Mouse (Mus musculus): ENCODE measurements at regions not wholly inside any gene's neighbourhood (a gene's known extent, or its start where the extent isn't known, plus 50 kb on each side); places are given as distances from the start of the nearest gene placed in this dataset.

DNA sequence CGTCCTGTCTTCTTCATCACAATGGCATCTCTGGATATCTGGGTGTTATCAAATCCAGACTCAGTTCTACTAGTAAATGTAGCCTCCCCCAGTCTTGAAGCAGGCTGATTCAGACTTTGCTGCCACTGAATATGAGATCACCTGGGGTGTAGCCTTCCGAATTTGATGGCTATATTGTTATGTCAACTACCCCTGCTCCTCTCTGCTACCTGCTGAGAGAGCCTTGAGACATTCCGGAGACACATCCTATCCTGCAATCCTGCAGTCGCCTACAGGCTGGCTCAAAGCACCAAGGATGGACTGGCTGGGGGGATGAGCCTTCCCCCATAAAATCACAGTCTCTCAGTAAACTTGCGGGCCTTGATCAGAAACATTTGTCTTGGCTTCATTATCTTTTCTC is 655.4 kb upstream of the Nrsn1 start:
- ATAC-seq (ENCODE audit: insufficient read depth, low FRiP score, low TSS enrichment): no peak
- no peak for DNase-seq (ENCODE audit: low spot score)
- Histone ChIP-seq H3K4me1 (ENCODE audit: control insufficient read depth, insufficient read depth, low read length) (no peaks in the 10 kb centered on the region), H3K4me3 (ENCODE audit: low read depth, low read length) (no peak overlapping the region), H3K9me3 (ENCODE audit: control insufficient read depth, low read length) (no peaks in the 10 kb centered on the region), H3K27me3 (ENCODE audit: control insufficient read depth, insufficient read depth, low read length) (no peaks in the 10 kb centered on the region), H3K36me3 (ENCODE audit: control insufficient read depth, insufficient read depth, low read length) (no peaks in the 10 kb centered on the region), H3K9ac (ENCODE audit: low read length) (no peak overlapping the region), H3K4me2 (ENCODE audit: low read depth) (no peak overlapping the region), H3K27ac (ENCODE audit: low read depth, low read length) (no peak overlapping the region)
- 76% methylated on average over 5 of the region's 5 CpGs for WGBS

- no peak overlapping the region for H3K27ac ChIP-seq (ENCODE audit: low read depth, low read length)
- no peak overlapping the region for H3K9ac ChIP-seq (ENCODE audit: low read length)
- H3K36me3 ChIP-seq (ENCODE audit: control insufficient read depth, insufficient read depth, low read length): no peaks in the 10 kb centered on the region
- no peak overlapping the region for H3K4me2 ChIP-seq (ENCODE audit: low read depth)
- DNase-seq (ENCODE audit: low spot score) (no peak), ATAC-seq (ENCODE audit: insufficient read depth, low FRiP score, low TSS enrichment) (no peak)
- H3K4me3 ChIP-seq (ENCODE audit: low read depth, low read length): no peak overlapping the region
- 91% methylated on average over 5 of the region's 5 CpGs for WGBS
- H3K9me3 ChIP-seq (ENCODE audit: control insufficient read depth, low read length): no peaks in the 10 kb centered on the region
- H3K4me1 ChIP-seq (ENCODE audit: control insufficient read depth, insufficient read depth, low read length): no peaks in the 10 kb centered on the region
- H3K27me3 ChIP-seq (ENCODE audit: control insufficient read depth, insufficient read depth, low read length): no peaks in the 10 kb centered on the region
Measured at GRCm38 (mm10) chr13:25899871-25900270, 629.6 kb upstream of the Nrsn1 start.

- no peak overlapping the region for H3K4me2 ChIP-seq (ENCODE audit: low read depth)
- no peaks in the 10 kb centered on the region for H3K9me3 ChIP-seq (ENCODE audit: control insufficient read depth, low read length)
- H3K9ac ChIP-seq (ENCODE audit: low read length): no peak overlapping the region
- WGBS: 9% methylated on average over 2 of the region's 2 CpGs
- H3K27ac ChIP-seq (ENCODE audit: low read depth, low read length): no peak overlapping the region
- no peak overlapping the region for H3K4me3 ChIP-seq (ENCODE audit: low read depth, low read length)
- no peak for ATAC-seq (ENCODE audit: insufficient read depth, low FRiP score, low TSS enrichment)
- no peak for DNase-seq (ENCODE audit: low spot score)
- H3K27me3 ChIP-seq (ENCODE audit: control insufficient read depth, insufficient read depth, low read length): no peaks in the 10 kb centered on the region
- H3K4me1 ChIP-seq (ENCODE audit: control insufficient read depth, insufficient read depth, low read length): no peaks in the 10 kb centered on the region
- H3K36me3 ChIP-seq (ENCODE audit: control insufficient read depth, insufficient read depth, low read length): no peaks in the 10 kb centered on the region
Measured at GRCm38 (mm10) chr13:25893150-25893549, 622.8 kb upstream of the Nrsn1 start.

- ATAC-seq (ENCODE audit: insufficient read depth, low FRiP score, low TSS enrichment): no peak
Measured at GRCm38 (mm10) chr13:25882818-25883217, 612.5 kb upstream of the Nrsn1 start.

GRCm38 (mm10) chr13:25868923-25869322 is 598.6 kb upstream of the Nrsn1 start:
- 56% methylated on average over 1 of the region's 1 CpGs for WGBS
- H3K36me3 ChIP-seq (ENCODE audit: control insufficient read depth, insufficient read depth, low read length): no peaks in the 10 kb centered on the region
- H3K27me3 ChIP-seq (ENCODE audit: control insufficient read depth, insufficient read depth, low read length): no peaks in the 10 kb centered on the region
- no peak overlapping the region for H3K27ac ChIP-seq (ENCODE audit: low read depth, low read length)
- no peak for ATAC-seq (ENCODE audit: insufficient read depth, low FRiP score, low TSS enrichment)
- no peaks in the 10 kb centered on the region for H3K9me3 ChIP-seq (ENCODE audit: control insufficient read depth, low read length)
- no peaks in the 10 kb centered on the region for H3K4me1 ChIP-seq (ENCODE audit: control insufficient read depth, insufficient read depth, low read length)
- no peak for DNase-seq (ENCODE audit: low spot score)
- no peak overlapping the region for H3K9ac ChIP-seq (ENCODE audit: low read length)
- no peak overlapping the region for H3K4me3 ChIP-seq (ENCODE audit: low read depth, low read length)
- no peak overlapping the region for H3K4me2 ChIP-seq (ENCODE audit: low read depth)

More at GRCm38 (mm10) chr13:25882818-25883217, 612.5 kb upstream of the Nrsn1 start:
- Histone ChIP-seq H3K36me3 (ENCODE audit: control insufficient read depth, insufficient read depth, low read length) (no peaks in the 10 kb centered on the region), H3K9me3 (ENCODE audit: control insufficient read depth, low read length) (no peaks in the 10 kb centered on the region), H3K27me3 (ENCODE audit: control insufficient read depth, insufficient read depth, low read length) (no peaks in the 10 kb centered on the region), H3K27ac (ENCODE audit: low read depth, low read length) (no peak overlapping the region), H3K4me1 (ENCODE audit: control insufficient read depth, insufficient read depth, low read length) (no peaks in the 10 kb centered on the region), H3K4me3 (ENCODE audit: low read depth, low read length) (no peak overlapping the region), H3K9ac (ENCODE audit: low read length) (no peak overlapping the region), H3K4me2 (ENCODE audit: low read depth) (no peak overlapping the region)
- DNase-seq (ENCODE audit: low spot score): no peak
- WGBS: 86% methylated on average over 4 of the region's 4 CpGs

GRCm38 (mm10) chr13:25858207-25858606 is 587.9 kb upstream of the Nrsn1 start:
- no peaks in the 10 kb centered on the region for H3K27me3 ChIP-seq (ENCODE audit: control insufficient read depth, insufficient read depth, low read length)
- no peak overlapping the region for H3K27ac ChIP-seq (ENCODE audit: low read depth, low read length)
- no peak for DNase-seq (ENCODE audit: low spot score)

GRCm38 (mm10) chr13:25857569-25857968 is 587.3 kb upstream of the Nrsn1 start:
- Histone ChIP-seq H3K4me2 (ENCODE audit: low read depth) (no peak overlapping the region), H3K4me1 (ENCODE audit: control insufficient read depth, insufficient read depth, low read length) (no peaks in the 10 kb centered on the region), H3K27me3 (ENCODE audit: control insufficient read depth, insufficient read depth, low read length) (no peaks in the 10 kb centered on the region), H3K27ac (ENCODE audit: low read depth, low read length) (no peak overlapping the region), H3K4me3 (ENCODE audit: low read depth, low read length) (no peak overlapping the region), H3K9ac (ENCODE audit: low read length) (no peak overlapping the region), H3K9me3 (ENCODE audit: control insufficient read depth, low read length) (no peaks in the 10 kb centered on the region), H3K36me3 (ENCODE audit: control insufficient read depth, insufficient read depth, low read length) (no peaks in the 10 kb centered on the region)
- WGBS: 79% methylated on average over 3 of the region's 3 CpGs
- no peak for ATAC-seq (ENCODE audit: insufficient read depth, low FRiP score, low TSS enrichment)
- no peak for DNase-seq (ENCODE audit: low spot score)

More at GRCm38 (mm10) chr13:25858207-25858606, 587.9 kb upstream of the Nrsn1 start:
- Histone ChIP-seq H3K9me3 (ENCODE audit: control insufficient read depth, low read length) (no peaks in the 10 kb centered on the region), H3K36me3 (ENCODE audit: control insufficient read depth, insufficient read depth, low read length) (no peaks in the 10 kb centered on the region), H3K9ac (ENCODE audit: low read length) (no peak overlapping the region), H3K4me3 (ENCODE audit: low read depth, low read length) (no peak overlapping the region), H3K4me2 (ENCODE audit: low read depth) (no peak overlapping the region), H3K4me1 (ENCODE audit: control insufficient read depth, insufficient read depth, low read length) (no peaks in the 10 kb centered on the region)
- ATAC-seq (ENCODE audit: insufficient read depth, low FRiP score, low TSS enrichment): no peak

GRCm38 (mm10) chr13:25857096-25857495 is 586.8 kb upstream of the Nrsn1 start:
- no peaks in the 10 kb centered on the region for H3K9me3 ChIP-seq (ENCODE audit: control insufficient read depth, low read length)
- no peak overlapping the region for H3K4me2 ChIP-seq (ENCODE audit: low read depth)
- no peaks in the 10 kb centered on the region for H3K27me3 ChIP-seq (ENCODE audit: control insufficient read depth, insufficient read depth, low read length)
- DNase-seq (ENCODE audit: low spot score): no peak
- H3K36me3 ChIP-seq (ENCODE audit: control insufficient read depth, insufficient read depth, low read length): no peaks in the 10 kb centered on the region
- H3K4me3 ChIP-seq (ENCODE audit: low read depth, low read length): no peak overlapping the region
- 82% methylated on average over 3 of the region's 3 CpGs for WGBS
- H3K27ac ChIP-seq (ENCODE audit: low read depth, low read length): no peak overlapping the region
- H3K9ac ChIP-seq (ENCODE audit: low read length): no peak overlapping the region
- no peaks in the 10 kb centered on the region for H3K4me1 ChIP-seq (ENCODE audit: control insufficient read depth, insufficient read depth, low read length)
- no peak for ATAC-seq (ENCODE audit: insufficient read depth, low FRiP score, low TSS enrichment)

GRCm38 (mm10) chr13:25856549-25856948 is 586.2 kb upstream of the Nrsn1 start:
- DNase-seq (ENCODE audit: low spot score): no peak
- H3K4me2 ChIP-seq (ENCODE audit: low read depth): no peak overlapping the region
- 94% methylated on average over 2 of the region's 2 CpGs for WGBS
- no peaks in the 10 kb centered on the region for H3K36me3 ChIP-seq (ENCODE audit: control insufficient read depth, insufficient read depth, low read length)
- no peak for ATAC-seq (ENCODE audit: insufficient read depth, low FRiP score, low TSS enrichment)
- no peak overlapping the region for H3K4me3 ChIP-seq (ENCODE audit: low read depth, low read length)
- no peaks in the 10 kb centered on the region for H3K27me3 ChIP-seq (ENCODE audit: control insufficient read depth, insufficient read depth, low read length)
- no peak overlapping the region for H3K27ac ChIP-seq (ENCODE audit: low read depth, low read length)
- no peaks in the 10 kb centered on the region for H3K4me1 ChIP-seq (ENCODE audit: control insufficient read depth, insufficient read depth, low read length)
- H3K9me3 ChIP-seq (ENCODE audit: control insufficient read depth, low read length): no peaks in the 10 kb centered on the region
- H3K9ac ChIP-seq (ENCODE audit: low read length): no peak overlapping the region
